Mouse (Mus musculus) olfactory bulb, adult 2 months (tissue): ENCODE measurements around the gene Ube2dnl2.

Source experiments
- CTCF ChIP-seq: fragments of 200-500 bp; IDR thresholded peaks from 2 replicates; pipeline ENCODE4 v1.5.1; 2012; ENCODE audit warnings: low read depth, mild to moderate bottlenecking, low read length, moderate library complexity; ENCODE audit not compliant: insufficient read depth
- POLR2A ChIP-seq: fragments of 200-500 bp; IDR thresholded peaks from 2 replicates; pipeline ENCODE4 v1.6.1; 2012; ENCODE audit warnings: mild to moderate bottlenecking, low read depth, low read length, moderate library complexity; ENCODE audit not compliant: insufficient read depth

DNA sequence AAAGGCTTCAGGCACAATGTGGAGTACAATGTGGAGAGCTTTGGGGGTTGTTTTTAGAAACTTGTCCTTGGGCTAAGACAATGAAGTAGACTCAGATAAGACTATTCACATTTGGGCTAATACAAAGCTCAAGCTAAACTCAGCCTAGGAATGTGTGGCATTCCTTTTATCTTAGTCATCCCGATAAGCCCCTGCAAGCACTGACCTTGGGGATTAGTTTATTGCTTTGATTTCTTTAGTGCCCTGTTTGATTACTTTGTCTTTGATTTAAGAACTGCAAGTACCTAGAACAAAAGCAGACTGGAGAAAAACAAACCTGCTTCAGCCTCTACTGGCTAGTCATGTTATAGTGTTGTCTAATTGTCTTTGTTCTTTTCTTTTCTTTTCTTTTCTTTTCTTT lies 47.7 kb downstream of the Ube2dnl2 start:
- TF ChIP-seq CTCF (no peak), POLR2A (no peak)
